Mouse (Mus musculus): ENCODE data around the gene Reg4. TPM values are rescaled to one million over a fixed set of nuclear protein-coding genes. Genes with fewer than 3 reads are reported as not detected.
A peak's percentile ranks its signal among the peaks of the same experiment; 100 is the strongest.

Reg4 gene
- total and polyA plus RNA-seq, 2 experiments: 0.37 TPM; not detected in 1

DNA sequence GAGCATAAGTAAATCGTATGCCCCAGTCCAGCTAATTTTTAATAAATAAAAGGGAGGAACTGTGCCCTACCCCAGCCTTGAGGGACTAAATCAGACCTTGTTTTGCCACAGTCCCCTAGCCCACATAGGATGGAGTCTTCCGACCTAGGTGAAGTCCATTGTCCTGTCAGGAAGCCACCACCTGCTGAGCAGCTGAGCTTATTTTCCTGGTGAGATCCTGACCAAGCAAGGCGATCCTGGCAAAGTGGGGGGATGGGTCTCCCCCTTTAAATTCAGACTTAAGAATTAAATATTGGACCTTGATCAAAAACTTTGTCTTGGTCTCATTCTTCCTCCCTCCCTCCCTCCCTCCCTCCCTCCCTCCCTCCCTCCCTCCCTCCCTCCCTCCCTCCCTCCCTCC lies 5.7 kb upstream of the Reg4 start:
- Histone ChIP-seq H3K27ac (replicated peaks; ENCODE audit: insufficient read depth, low read depth, low read length) (no peak overlapping the region), H3K79me2 (ENCODE audit: control insufficient read depth, insufficient read depth, low read length) (no peaks in the 10 kb centered on the region), H3K4me3 (ENCODE audit: insufficient read depth, low read depth, low read length) (no peak overlapping the region), H3K36me3 (ENCODE audit: control insufficient read depth, insufficient read depth, low read length) (no peaks in the 10 kb centered on the region), H3K9ac (ENCODE audit: low read depth, low read length) (no peak overlapping the region), H3K27me3 (ENCODE audit: control insufficient read depth, insufficient read depth, low read length) (no peaks in the 10 kb centered on the region), H3K4me1 (ENCODE audit: control insufficient read depth, insufficient read depth, low read length) (no peaks in the 10 kb centered on the region)
- 90% methylated on average over 3 of the region's 3 CpGs for WGBS
- TF ChIP-seq CTCF (IDR thresholded peaks at IDR 0.05; ENCODE audit: low read depth, low read length) (no peak), POLR2A (IDR thresholded peaks at IDR 0.05; ENCODE audit: extremely low read depth, insufficient read depth, low read length) (no peak)
- DNase-seq (ENCODE audit: extremely low read depth, low read depth, low spot score): no peak

DNA sequence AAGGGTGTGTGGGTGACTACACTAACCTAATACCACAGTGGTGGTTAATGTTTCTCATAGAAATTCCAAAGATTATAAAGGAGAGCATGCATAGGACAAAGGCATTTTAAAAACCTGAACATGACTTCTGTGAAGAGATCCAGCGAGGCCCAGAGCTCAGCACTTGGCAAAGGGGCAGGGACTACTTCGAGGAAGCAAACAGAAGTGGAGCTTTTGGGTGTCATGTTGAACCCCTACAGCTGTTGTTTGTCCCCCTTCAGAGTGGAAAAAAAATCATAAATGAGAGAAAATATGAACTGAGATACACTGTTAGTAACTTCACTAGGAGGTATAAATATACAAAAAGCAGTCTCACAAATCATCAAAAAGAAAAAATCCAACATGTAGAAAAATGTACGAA lies 1.3 kb downstream of the Reg4 start:
- H3K9ac ChIP-seq (ENCODE audit: low read depth, low read length): no peak overlapping the region
- H3K79me2 ChIP-seq (ENCODE audit: control insufficient read depth, insufficient read depth, low read length): no peaks in the 10 kb centered on the region
- H3K4me1 ChIP-seq (ENCODE audit: control insufficient read depth, insufficient read depth, low read length): peaks cover 15% of the 10 kb centered on the region
- no peak overlapping the region for H3K4me3 ChIP-seq (ENCODE audit: insufficient read depth, low read depth, low read length)
- no peak for DNase-seq (ENCODE audit: extremely low read depth, low read depth, low spot score)
- 87% methylated on average over 3 of the region's 3 CpGs for WGBS
- no peaks in the 10 kb centered on the region for H3K27me3 ChIP-seq (ENCODE audit: control insufficient read depth, insufficient read depth, low read length)
- TF ChIP-seq CTCF (IDR thresholded peaks at IDR 0.05; ENCODE audit: low read depth, low read length) (no peak), POLR2A (IDR thresholded peaks at IDR 0.05; ENCODE audit: extremely low read depth, insufficient read depth, low read length) (no peak)
- H3K27ac ChIP-seq (replicated peaks; ENCODE audit: insufficient read depth, low read depth, low read length): no peak overlapping the region
- H3K36me3 ChIP-seq (ENCODE audit: control insufficient read depth, insufficient read depth, low read length): no peaks in the 10 kb centered on the region

DNA sequence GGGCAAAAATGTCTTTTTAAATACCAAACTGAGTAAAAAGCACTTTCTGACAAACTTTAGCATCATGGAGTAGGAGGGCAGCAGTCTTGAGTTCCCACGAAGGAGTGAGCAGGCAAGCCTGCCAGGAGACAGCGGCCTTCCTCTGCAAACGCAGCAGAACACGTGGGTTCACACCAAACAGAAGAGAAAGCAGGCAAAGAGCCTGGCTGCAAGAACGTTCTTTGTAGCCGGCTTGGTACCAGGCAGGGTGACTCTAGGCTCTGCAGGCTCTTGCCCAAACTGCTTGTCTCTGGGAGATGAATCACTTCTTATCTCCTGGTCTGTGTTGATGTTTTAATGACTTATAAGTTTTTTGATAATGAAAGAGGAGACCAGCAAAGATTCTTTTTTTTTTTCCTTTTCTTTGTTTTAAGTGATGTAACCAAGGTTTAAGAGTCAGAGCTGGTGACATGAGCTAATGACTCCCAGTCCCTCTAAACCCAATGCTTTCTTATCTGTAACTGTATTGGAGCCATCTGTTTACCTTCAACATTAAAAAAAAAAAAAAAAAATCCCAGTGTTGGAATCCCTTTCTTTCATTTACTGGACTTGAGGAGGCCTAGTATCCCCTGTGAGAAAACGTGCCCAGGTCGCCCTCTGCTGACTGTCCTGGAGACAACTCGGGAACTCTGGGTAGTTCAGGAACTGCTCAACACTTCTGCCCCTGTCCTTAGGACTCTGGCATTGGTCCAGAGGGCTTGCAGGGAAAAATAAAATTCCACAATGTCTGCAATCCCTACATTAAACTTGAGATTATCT lies 2.0 kb downstream of the Reg4 start:
- H3K79me2 ChIP-seq (ENCODE audit: control insufficient read depth, insufficient read depth, low read length): no peaks in the 10 kb centered on the region
- H3K9ac ChIP-seq (ENCODE audit: low read depth, low read length): no peak overlapping the region
- H3K36me3 ChIP-seq (ENCODE audit: control insufficient read depth, insufficient read depth, low read length): no peaks in the 10 kb centered on the region
- peak; percentile 70 for DNase-seq (ENCODE audit: extremely low read depth, low read depth, low spot score)
- peaks cover 15% of the 10 kb centered on the region for H3K4me1 ChIP-seq (ENCODE audit: control insufficient read depth, insufficient read depth, low read length)
- H3K27ac ChIP-seq (replicated peaks; ENCODE audit: insufficient read depth, low read depth, low read length): no peak overlapping the region
- TF ChIP-seq CTCF (IDR thresholded peaks at IDR 0.05; ENCODE audit: low read depth, low read length) (peak; percentile 85), POLR2A (IDR thresholded peaks at IDR 0.05; ENCODE audit: extremely low read depth, insufficient read depth, low read length) (no peak)
- no peaks in the 10 kb centered on the region for H3K27me3 ChIP-seq (ENCODE audit: control insufficient read depth, insufficient read depth, low read length)
- WGBS: 19% methylated on average over 9 of the region's 9 CpGs
- no peak overlapping the region for H3K4me3 ChIP-seq (ENCODE audit: insufficient read depth, low read depth, low read length)

DNA sequence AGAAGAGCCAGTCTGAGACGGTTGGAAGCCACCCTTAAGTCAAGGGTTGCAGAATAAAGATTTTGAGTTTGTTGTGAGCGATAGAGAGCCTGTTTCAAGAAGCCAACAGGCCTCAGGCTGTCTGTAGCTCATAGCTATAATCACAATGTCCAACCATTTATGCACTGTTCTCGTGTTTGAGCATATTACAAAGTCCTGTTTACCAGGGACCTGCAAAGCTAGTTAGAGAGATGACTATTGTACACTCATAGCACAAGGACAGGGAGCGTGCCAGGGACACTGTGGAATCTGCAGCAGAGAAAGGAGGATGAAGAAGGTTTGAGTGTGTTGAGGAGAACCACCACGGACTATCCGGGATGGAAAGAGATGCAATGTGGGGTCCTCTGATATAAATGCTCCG lies 3.0 kb downstream of the Reg4 start:
- no peaks in the 10 kb centered on the region for H3K79me2 ChIP-seq (ENCODE audit: control insufficient read depth, insufficient read depth, low read length)
- no peak overlapping the region for H3K4me3 ChIP-seq (ENCODE audit: insufficient read depth, low read depth, low read length)
- TF ChIP-seq POLR2A (IDR thresholded peaks at IDR 0.05; ENCODE audit: extremely low read depth, insufficient read depth, low read length): no peak
- no peak for TF ChIP-seq CTCF (IDR thresholded peaks at IDR 0.05; ENCODE audit: low read depth, low read length)
- whole genome bisulfite sequencing: 47% methylated on average over 7 of the region's 7 CpGs
- no peaks in the 10 kb centered on the region for H3K27me3 ChIP-seq (ENCODE audit: control insufficient read depth, insufficient read depth, low read length)
- H3K4me1 ChIP-seq (ENCODE audit: control insufficient read depth, insufficient read depth, low read length): peaks cover 15% of the 10 kb centered on the region
- no peaks in the 10 kb centered on the region for H3K36me3 ChIP-seq (ENCODE audit: control insufficient read depth, insufficient read depth, low read length)
- peak overlapping the region; percentile 65 for H3K27ac ChIP-seq (replicated peaks; ENCODE audit: insufficient read depth, low read depth, low read length)
- H3K9ac ChIP-seq (ENCODE audit: low read depth, low read length): no peak overlapping the region
- peak; percentile 80 for DNase-seq (ENCODE audit: extremely low read depth, low read depth, low spot score)

DNA sequence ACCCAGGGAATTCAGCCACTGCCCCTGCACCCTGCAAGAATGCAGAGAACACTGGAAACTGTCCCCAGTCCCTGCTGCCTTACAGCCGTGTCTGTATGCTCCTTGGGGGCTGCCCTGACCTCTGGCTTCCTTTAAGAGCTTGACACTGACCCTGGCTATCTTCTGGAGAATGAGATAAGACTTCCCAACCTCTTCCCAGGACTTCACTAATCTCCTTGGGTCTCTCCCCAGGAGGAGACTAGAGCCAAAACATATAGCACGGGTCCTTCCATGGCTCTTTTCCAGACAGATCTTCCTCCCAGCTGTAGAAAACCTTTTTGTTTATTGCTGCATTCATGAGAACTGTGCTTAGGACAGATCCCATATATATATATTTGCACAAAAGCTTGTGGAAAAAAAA lies 3.8 kb downstream of the Reg4 start:
- no peak overlapping the region for H3K4me3 ChIP-seq (ENCODE audit: insufficient read depth, low read depth, low read length)
- peaks cover 15% of the 10 kb centered on the region for H3K4me1 ChIP-seq (ENCODE audit: control insufficient read depth, insufficient read depth, low read length)
- no peaks in the 10 kb centered on the region for H3K27me3 ChIP-seq (ENCODE audit: control insufficient read depth, insufficient read depth, low read length)
- no peaks in the 10 kb centered on the region for H3K79me2 ChIP-seq (ENCODE audit: control insufficient read depth, insufficient read depth, low read length)
- WGBS: 49% methylated on average over 2 of the region's 2 CpGs
- no peaks in the 10 kb centered on the region for H3K36me3 ChIP-seq (ENCODE audit: control insufficient read depth, insufficient read depth, low read length)
- TF ChIP-seq POLR2A (IDR thresholded peaks at IDR 0.05; ENCODE audit: extremely low read depth, insufficient read depth, low read length) (no peak), CTCF (IDR thresholded peaks at IDR 0.05; ENCODE audit: low read depth, low read length) (no peak)
- DNase-seq (ENCODE audit: extremely low read depth, low read depth, low spot score): no peak
- no peak overlapping the region for H3K27ac ChIP-seq (replicated peaks; ENCODE audit: insufficient read depth, low read depth, low read length)
- H3K9ac ChIP-seq (ENCODE audit: low read depth, low read length): no peak overlapping the region

DNA sequence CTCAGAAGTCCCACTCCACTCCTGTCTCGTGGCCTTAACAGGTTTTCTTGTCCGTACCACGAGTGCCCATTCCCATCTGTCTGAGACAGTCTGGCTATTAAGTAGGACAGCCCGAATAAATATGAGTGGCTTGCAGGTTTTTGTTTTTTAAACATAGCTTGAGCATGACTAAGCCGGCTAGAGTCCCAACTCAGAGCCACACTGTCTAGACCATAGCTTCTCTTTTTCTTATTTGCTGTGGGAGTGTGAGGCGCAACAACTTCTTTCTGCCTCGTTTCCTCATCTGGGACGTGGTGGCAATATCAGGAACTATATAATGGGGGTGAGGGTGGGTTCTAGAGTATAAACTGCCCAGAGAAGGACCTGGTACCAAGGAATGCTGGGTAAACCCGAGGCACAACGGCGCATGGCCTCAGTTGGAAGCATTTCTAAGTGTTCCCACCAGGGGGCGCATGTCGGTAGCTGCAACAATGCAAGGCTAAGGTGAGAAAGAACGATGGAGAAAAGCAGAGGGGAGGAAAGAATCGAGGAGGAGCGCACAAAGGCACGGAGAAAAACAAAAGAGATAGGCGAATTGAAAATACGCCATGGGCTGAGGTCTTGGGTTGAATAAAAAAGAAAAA lies 5.1 kb downstream of the Reg4 start:
- H3K27ac ChIP-seq (replicated peaks; ENCODE audit: insufficient read depth, low read depth, low read length): no peak overlapping the region
- WGBS: 31% methylated on average over 19 of the region's 19 CpGs
- H3K4me3 ChIP-seq (ENCODE audit: insufficient read depth, low read depth, low read length): no peak overlapping the region
- TF ChIP-seq POLR2A (IDR thresholded peaks at IDR 0.05; ENCODE audit: extremely low read depth, insufficient read depth, low read length) (no peak), CTCF (IDR thresholded peaks at IDR 0.05; ENCODE audit: low read depth, low read length) (peak; percentile 88)
- peaks cover 15% of the 10 kb centered on the region for H3K4me1 ChIP-seq (ENCODE audit: control insufficient read depth, insufficient read depth, low read length)
- H3K27me3 ChIP-seq (ENCODE audit: control insufficient read depth, insufficient read depth, low read length): no peaks in the 10 kb centered on the region
- H3K79me2 ChIP-seq (ENCODE audit: control insufficient read depth, insufficient read depth, low read length): no peaks in the 10 kb centered on the region
- no peaks in the 10 kb centered on the region for H3K36me3 ChIP-seq (ENCODE audit: control insufficient read depth, insufficient read depth, low read length)
- DNase-seq (ENCODE audit: extremely low read depth, low read depth, low spot score): peak; percentile 58
- H3K9ac ChIP-seq (ENCODE audit: low read depth, low read length): no peak overlapping the region
